Mouse (Mus musculus): ENCODE results near the gene Nfe2.

DNA sequence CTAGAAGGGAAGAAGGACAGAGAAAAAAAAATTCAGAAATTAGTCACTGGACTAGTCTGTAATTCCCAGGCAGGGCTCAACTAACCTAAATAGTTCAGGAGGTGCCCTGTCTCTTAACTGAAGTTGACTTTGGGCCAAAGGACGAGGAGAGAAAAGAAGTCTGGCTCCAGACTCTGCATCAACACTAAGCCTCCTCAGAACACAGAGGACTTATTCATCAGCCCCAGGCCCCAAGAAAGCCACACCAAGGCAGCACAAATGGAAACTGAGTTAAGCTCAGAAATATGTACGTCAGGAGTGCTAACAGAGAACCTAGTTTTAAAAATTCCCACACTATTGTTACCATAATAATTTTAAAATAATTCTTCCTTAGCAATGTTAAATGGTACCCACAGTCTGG lies 44.1 kb downstream of the Nfe2 start:
- TF ChIP-seq CTCF (IDR thresholded peaks at IDR 0.05; ENCODE audit: borderline replicate concordance, extremely low read depth, insufficient read depth, insufficient read length) (no peak), POLR2A (IDR thresholded peaks at IDR 0.05; ENCODE audit: borderline replicate concordance, extremely low read depth, insufficient read depth, insufficient read length, poor library complexity, severe bottlenecking) (no peak)
